Mouse (Mus musculus) limb, embryonic 12.5 days (tissue): Measurements from ENCODE around the gene Lama1. TPM values are rescaled to one million over a fixed set of nuclear protein-coding genes. Genes with fewer than 3 reads are reported as not detected.

Experiments
- ATAC-seq: fragments of 200-750 bp; cut with Nextera tagmentation; 2 replicates; pipeline ENCODE4 v1.8.0; 2017; ENCODE audit warnings: low read depth, moderate TSS enrichment; ENCODE audit not compliant: insufficient number of reproducible peaks, insufficient read depth, low FRiP score, low TSS enrichment
- H3K27ac ChIP-seq: fragments of 300-500 bp; sonication (generic); 2 replicates; pipeline ENCODE4 v1.5.1; 2016; ENCODE audit warnings: mild to moderate bottlenecking, moderate library complexity
- H3K27me3 ChIP-seq: fragments of 300-500 bp; sonication (generic); 2 replicates; pipeline ENCODE4 v1.6.1; 2016; ENCODE audit warnings: mild to moderate bottlenecking, moderate library complexity
- H3K36me3 ChIP-seq: fragments of 300-500 bp; sonication (generic); 2 replicates; pipeline ENCODE4 v1.6.1; 2016; ENCODE audit warnings: mild to moderate bottlenecking, moderate library complexity
- H3K4me1 ChIP-seq: fragments of 300-500 bp; sonication (generic); replicated peaks from 2 replicates; pipeline ENCODE4 v1.6.1; 2016
- H3K4me2 ChIP-seq: fragments of 300-500 bp; sonication (generic); 2 replicates; pipeline ENCODE4 v1.6.1; 2016; ENCODE audit warnings: mild to moderate bottlenecking, moderate library complexity
- H3K4me3 ChIP-seq: fragments of 300-500 bp; sonication (generic); replicated peaks from 2 replicates; pipeline ENCODE4 v1.5.1; 2016; ENCODE audit warnings: mild to moderate bottlenecking
- H3K9ac ChIP-seq: fragments of 300-500 bp; sonication (generic); replicated peaks from 2 replicates; pipeline ENCODE4 v1.6.1; 2016; ENCODE audit warnings: mild to moderate bottlenecking, moderate library complexity
- H3K9me3 ChIP-seq: fragments of 300-500 bp; sonication (generic); 2 replicates; pipeline ENCODE4 v1.6.1; 2016; ENCODE audit warnings: mild to moderate bottlenecking, moderate library complexity
- WGBS: fragments of 180-500 bp; shearing (Covaris S2); methylation state at CpG from one replicate; pipeline ENCODE4 v1.1.7; 2016; 5-methylcytosine and 5-hydroxymethylcytosine counted together
- polyA plus RNA-seq: library from polyadenylated mRNA; unstranded; fragments of >200 nt; fragmentation: Nextera tagmentation; extraction: Ambion mirVana; gene quantifications from 2 replicates; pipeline ENCODE4 v1.2.1, GENCODE M21; 2016

The Lama1 gene
- 2.4 and 2.7 TPM in 2 replicates for polyA plus RNA-seq

DNA sequence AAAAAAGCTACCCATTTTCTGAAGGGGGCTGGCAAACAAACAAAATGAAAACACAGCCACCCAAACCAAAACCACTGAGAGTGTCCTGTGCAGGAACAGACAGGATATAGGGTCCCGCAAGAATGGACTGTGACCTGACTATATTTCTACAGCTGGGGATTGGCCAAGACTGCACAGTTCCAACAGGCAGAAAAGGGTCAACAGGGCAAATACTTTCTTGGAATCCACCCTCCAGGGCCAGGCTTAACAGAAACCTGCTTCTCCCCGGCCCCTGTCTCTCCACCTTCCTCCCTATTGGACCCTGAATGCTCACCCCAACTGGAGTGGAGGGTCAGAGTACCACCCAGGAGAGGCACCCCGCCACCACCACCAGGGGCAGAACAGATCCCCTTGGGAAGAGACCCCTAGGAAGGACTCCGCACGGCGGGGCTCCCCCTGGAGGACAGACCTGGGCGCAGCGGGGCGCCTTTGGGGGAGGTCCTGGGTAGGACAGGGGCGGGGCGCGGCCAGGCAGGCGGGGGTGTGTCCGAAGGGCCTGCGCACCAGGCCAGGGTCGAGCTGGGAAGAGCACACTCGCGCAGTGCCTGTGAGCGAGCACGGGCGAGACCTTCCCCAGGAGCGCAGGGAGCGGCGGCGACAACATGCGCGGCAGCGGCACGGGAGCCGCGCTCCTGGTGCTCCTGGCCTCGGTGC is at the start of gene Lama1:
Gene Lama1, plus strand, starts transcription at position 566 of the 693 bp plus-strand sequence.
- peak; percentile 84 for ATAC-seq
- H3K4me3 ChIP-seq: peak within 1 kb of the TSS; percentile 70
- no peak within 1 kb of the TSS for H3K27ac ChIP-seq
- H3K36me3 ChIP-seq: no peaks in the 10 kb centered on the region
- 2% methylated on average over 32 of the region's 32 CpGs for WGBS
- H3K27me3 ChIP-seq: peaks cover 27% of the 10 kb centered on the region
- H3K4me2 ChIP-seq: peak within 1 kb of the TSS; percentile 98
- peak within 1 kb of the TSS; percentile 62 for H3K9ac ChIP-seq
- peaks cover 25% of the 10 kb centered on the region for H3K4me1 ChIP-seq
- no peaks in the 10 kb centered on the region for H3K9me3 ChIP-seq

DNA sequence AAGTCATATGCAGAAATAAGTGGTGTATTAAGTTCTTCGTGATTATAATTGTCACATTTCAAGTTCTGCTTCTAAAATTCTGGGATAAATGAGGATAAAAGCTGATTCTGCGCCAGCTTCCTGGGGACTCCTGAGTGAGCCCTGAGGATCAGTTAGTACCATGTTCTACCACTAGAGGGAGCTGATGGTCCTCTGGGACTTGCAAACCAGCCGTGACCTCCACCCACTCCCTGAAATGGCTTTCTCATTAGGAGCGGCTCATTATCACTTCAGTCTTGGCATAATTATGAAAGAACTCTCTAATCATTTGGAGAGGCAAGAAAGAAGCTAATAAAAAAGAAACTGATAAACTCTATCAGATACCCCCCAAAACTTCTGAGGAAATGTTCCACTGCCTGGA is 45.6 kb upstream of the Lama1 start:
- no peak for ATAC-seq
- Histone ChIP-seq H3K9ac (no peak overlapping the region), H3K4me3 (no peak overlapping the region), H3K9me3 (no peaks in the 10 kb centered on the region), H3K27me3 (no peaks in the 10 kb centered on the region), H3K4me1 (no peaks in the 10 kb centered on the region), H3K4me2 (no peak overlapping the region), H3K36me3 (no peaks in the 10 kb centered on the region), H3K27ac (no peak overlapping the region)
- 15% methylated on average over 4 of the region's 4 CpGs for WGBS

DNA sequence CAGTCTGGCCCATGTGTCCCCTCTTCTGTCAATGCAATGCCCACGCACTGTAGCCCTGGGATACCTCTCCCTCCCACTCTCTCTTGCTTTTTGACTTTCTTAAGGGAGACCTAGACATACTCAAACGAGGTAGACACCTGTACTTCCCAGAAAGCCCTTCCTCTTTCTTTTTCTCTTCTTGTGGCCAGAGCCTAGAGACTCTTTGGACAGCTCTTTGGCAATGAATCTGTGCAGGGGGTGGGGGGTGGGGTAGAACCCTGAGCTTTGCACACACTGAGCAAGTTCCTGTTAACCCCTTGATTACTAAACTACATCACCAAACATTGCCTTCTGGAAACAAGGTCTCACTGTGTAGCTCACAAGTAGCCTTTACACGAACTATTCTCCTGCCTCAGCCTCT is 32.8 kb upstream of the Lama1 start:
- no peak for ATAC-seq
- no peaks in the 10 kb centered on the region for H3K27me3 ChIP-seq
- H3K36me3 ChIP-seq: no peaks in the 10 kb centered on the region
- H3K27ac ChIP-seq: no peak overlapping the region
- H3K9ac ChIP-seq: no peak overlapping the region
- no peaks in the 10 kb centered on the region for H3K4me1 ChIP-seq
- WGBS: 74% methylated on average over 3 of the region's 3 CpGs
- no peaks in the 10 kb centered on the region for H3K9me3 ChIP-seq
- no peak overlapping the region for H3K4me2 ChIP-seq
- H3K4me3 ChIP-seq: no peak overlapping the region

DNA sequence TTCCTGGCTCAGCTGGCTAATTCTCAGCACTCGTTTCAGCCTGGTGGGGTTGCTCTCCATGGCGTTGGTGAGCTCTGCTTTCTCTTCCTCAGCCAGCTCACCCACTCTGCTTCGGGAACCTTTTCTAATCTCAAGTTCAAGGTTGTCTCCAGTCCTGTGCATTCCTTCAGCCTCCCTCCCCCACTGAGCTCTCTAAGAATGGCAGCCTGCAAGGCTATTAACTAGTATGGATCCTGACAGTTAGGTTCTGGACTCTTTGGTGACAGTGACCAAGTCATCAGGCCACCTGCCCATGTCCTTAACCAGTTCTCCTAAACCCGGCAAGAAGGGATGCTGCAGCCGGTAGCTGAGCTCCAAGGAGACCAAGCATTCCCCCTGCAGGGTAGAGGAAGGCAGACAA is 30.1 kb upstream of the Lama1 start:
- no peaks in the 10 kb centered on the region for H3K9me3 ChIP-seq
- no peaks in the 10 kb centered on the region for H3K27me3 ChIP-seq
- H3K27ac ChIP-seq: no peak overlapping the region
- ATAC-seq: no peak
- 63% methylated on average over 5 of the region's 5 CpGs for WGBS
- H3K9ac ChIP-seq: no peak overlapping the region
- no peak overlapping the region for H3K4me2 ChIP-seq
- no peaks in the 10 kb centered on the region for H3K4me1 ChIP-seq
- H3K4me3 ChIP-seq: no peak overlapping the region
- no peaks in the 10 kb centered on the region for H3K36me3 ChIP-seq

DNA sequence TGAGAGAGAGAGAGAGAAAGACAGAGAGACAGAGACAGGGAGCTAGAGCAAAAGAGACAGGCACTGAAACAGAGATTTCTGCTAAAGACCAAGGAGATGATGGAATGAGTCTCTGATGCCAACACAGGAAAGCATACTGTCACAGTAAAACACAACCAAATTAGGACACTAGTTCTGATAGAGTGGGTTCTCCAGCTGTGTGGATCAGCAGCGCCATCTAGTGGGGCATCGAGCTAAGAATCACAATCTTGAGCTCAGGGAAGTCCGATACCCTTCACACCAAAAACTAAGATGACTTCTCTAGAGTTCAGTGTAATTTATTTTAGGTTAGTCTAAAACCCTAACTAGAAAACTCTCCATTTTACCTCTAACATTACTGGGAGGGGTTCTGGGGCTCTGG is 29.1 kb upstream of the Lama1 start:
- WGBS: 16% methylated on average over 3 of the region's 3 CpGs
- Histone ChIP-seq H3K27ac (no peak overlapping the region), H3K9me3 (no peaks in the 10 kb centered on the region)

DNA sequence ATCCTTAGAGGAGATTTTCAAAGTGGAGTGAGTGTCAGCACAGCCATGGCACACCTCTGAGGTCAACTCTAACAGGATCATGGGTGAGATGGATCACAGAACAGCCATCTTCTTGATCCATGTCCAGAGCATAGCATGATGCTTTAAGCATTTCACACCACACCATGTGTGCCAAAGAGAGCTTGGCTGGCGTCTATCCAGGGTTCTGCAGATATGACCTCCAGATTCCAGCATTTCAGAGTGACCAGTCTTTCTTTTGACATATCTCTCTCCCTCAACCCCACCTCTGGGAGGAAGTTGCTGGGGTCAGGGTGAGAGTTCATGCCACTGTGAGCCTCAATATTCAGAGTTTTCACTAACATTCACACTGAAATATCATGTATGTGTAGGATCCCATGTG is 18.5 kb upstream of the Lama1 start:
- Histone ChIP-seq H3K4me2 (no peak overlapping the region), H3K4me3 (no peak overlapping the region), H3K27me3 (no peaks in the 10 kb centered on the region), H3K4me1 (no peaks in the 10 kb centered on the region), H3K9me3 (no peaks in the 10 kb centered on the region; the same call in 1 of the 2 replicates), H3K27ac (no peak overlapping the region), H3K9ac (no peak overlapping the region), H3K36me3 (no peaks in the 10 kb centered on the region)
- no peak for ATAC-seq
- WGBS: 74% methylated on average over 1 of the region's 1 CpGs

More for the DNA sequence above, 29.1 kb upstream of the Lama1 start:
- no peak overlapping the region for H3K4me2 ChIP-seq
- H3K9ac ChIP-seq: no peak overlapping the region
- H3K4me1 ChIP-seq: no peaks in the 10 kb centered on the region
- H3K4me3 ChIP-seq: no peak overlapping the region
- no peak for ATAC-seq
- H3K36me3 ChIP-seq: no peaks in the 10 kb centered on the region
- H3K27me3 ChIP-seq: no peaks in the 10 kb centered on the region

DNA sequence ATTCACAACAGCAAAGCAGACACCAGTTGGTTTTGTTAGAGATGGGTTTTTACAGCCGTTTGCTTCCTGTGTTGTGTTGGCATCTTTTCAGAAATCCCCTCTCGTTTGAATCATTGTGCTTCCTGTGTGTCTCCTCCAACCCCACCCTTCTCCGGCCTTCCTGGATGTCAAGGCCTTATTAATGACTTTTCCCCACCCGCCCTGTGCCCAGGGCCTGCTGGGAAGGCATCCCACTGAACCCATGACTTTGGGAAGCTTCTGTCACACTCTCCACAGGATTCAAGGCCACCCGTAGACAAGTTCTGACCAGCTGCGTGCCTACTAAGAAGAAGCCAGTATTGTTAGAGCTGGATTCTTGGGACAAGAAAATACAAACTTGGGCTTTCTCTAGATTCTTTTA is 16.0 kb upstream of the Lama1 start:
- Histone ChIP-seq H3K9ac (no peak overlapping the region), H3K4me1 (no peaks in the 10 kb centered on the region), H3K27me3 (no peaks in the 10 kb centered on the region), H3K4me2 (no peak overlapping the region), H3K36me3 (no peaks in the 10 kb centered on the region), H3K27ac (no peak overlapping the region), H3K4me3 (no peak overlapping the region), H3K9me3 (no peaks in the 10 kb centered on the region; the same call in 1 of the 2 replicates)
- no peak for ATAC-seq
- WGBS: 70% methylated on average over 6 of the region's 6 CpGs

DNA sequence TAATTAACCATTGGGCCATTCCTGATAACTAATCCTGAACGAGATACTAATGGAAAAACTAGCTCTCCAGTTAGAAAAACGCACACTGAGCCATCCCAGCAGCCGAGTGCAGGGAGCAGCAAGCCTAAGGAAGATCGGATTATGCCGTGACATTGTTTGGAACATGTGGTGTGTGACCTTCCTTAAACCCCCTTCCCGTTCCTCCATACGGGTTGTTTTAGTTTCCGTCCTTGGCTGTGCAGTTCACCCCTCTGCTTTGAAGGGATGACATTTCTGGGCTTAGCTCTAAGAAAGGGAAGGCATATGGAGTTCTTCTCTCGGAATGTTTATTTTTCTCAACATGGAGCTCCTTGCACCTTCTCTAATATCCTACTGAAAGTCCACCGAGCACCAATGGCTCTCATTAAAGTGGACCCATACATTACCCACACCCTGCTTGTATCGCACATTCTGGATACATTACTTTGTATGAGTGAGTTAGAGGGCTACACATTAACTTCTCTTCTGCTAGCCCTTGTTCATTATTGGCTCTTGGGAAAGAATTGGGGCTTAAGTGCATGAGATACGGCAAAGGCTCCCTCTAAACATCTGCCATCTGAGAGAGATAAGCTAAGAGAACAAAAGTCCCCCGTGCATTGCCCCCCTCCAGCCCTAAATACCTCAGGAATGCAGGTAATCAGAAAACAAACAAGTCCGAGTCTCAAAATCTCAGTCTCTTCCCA is 11.9 kb upstream of the Lama1 start:
- ATAC-seq: no peak
- Histone ChIP-seq H3K4me3 (no peak overlapping the region), H3K4me2 (no peak overlapping the region), H3K9ac (no peak overlapping the region), H3K36me3 (no peaks in the 10 kb centered on the region), H3K27me3 (no peaks in the 10 kb centered on the region), H3K9me3 (no peaks in the 10 kb centered on the region), H3K4me1 (peaks cover 5% of the 10 kb centered on the region), H3K27ac (no peak overlapping the region)
- 61% methylated on average over 14 of the region's 14 CpGs for WGBS

DNA sequence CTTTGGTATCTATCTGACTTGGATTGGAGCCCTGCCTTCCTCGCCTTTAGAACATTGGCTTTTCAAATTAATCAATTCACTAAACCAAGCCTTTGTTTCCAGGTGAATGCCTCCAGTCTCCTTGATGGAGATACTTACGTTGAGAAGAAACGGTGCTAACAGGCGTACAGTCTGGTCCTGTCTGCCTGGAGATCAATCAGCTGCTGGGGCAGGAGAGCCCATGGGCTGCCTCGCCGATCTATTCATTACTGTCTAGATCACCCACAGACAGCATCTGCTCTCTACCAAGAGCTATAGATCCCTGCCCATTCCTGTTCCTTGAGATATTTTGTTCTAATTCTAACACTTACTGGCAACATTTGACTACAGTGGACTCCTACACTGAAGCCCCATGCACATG is 9.6 kb upstream of the Lama1 start:
- no peak for ATAC-seq
- 89% methylated on average over 6 of the region's 6 CpGs for WGBS
- Histone ChIP-seq H3K27me3 (no peaks in the 10 kb centered on the region), H3K4me1 (peaks cover 9% of the 10 kb centered on the region), H3K27ac (no peak overlapping the region), H3K9me3 (no peaks in the 10 kb centered on the region), H3K4me2 (no peak overlapping the region), H3K9ac (no peak overlapping the region), H3K4me3 (no peak overlapping the region), H3K36me3 (no peaks in the 10 kb centered on the region)

DNA sequence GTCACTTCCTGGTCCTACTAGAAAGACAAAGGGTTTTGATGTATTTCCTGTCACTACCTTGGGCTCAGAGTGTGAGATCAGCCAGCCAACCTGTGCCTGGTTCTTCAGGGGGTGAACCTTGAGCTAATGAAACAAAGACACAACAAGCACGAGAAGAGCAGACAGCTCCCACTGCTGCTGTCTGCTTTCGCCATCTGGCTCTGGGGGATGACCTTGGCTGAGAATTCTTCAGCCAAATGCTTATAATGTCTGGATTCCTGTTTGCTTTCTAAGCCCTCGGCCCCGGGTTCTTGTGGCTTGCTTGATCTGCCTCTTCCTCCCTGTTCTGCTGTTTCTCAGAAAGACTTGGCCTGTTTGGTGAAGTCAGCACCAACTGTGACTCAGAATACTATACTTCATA is 6.4 kb upstream of the Lama1 start:
- no peak for ATAC-seq
- H3K4me1 ChIP-seq: peaks cover 9% of the 10 kb centered on the region

DNA sequence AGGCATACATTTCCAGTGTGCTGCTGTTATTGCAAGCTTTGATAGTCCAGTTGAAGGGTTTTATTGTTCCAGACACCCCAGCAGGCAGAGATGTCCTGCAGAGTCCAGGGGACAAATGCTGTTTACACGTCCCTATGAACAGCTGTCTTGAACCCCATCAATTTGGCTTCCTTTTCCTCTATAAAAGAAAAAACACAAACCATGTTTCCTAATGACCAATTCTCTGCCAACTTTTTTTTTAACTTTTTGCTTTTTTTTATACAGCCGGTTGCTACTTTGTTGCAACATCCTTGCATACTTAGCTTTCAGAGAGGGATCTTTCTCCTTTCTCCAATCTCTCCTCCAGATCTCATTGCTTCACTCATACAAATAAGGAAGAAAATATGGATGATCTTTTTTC is 4.4 kb upstream of the Lama1 start:
- Histone ChIP-seq H3K36me3 (no peaks in the 10 kb centered on the region), H3K27ac (no peak overlapping the region), H3K9me3 (no peaks in the 10 kb centered on the region), H3K4me3 (no peak overlapping the region), H3K4me1 (peaks cover 14% of the 10 kb centered on the region), H3K27me3 (peaks cover 4% of the 10 kb centered on the region; the same call in 1 of the 2 replicates), H3K9ac (no peak overlapping the region), H3K4me2 (no peak overlapping the region)
- ATAC-seq: no peak
- WGBS: 31% methylated on average over 2 of the region's 2 CpGs

More for the DNA sequence above, 6.4 kb upstream of the Lama1 start:
- Histone ChIP-seq H3K4me3 (no peak overlapping the region), H3K27me3 (no peaks in the 10 kb centered on the region), H3K27ac (no peak overlapping the region), H3K36me3 (no peaks in the 10 kb centered on the region), H3K9me3 (no peaks in the 10 kb centered on the region), H3K4me2 (no peak overlapping the region), H3K9ac (no peak overlapping the region)
- 63% methylated on average over 4 of the region's 4 CpGs for WGBS
